Mouse (Mus musculus): ENCODE results near the gene Fer1l5.

The Fer1l5 gene

GRCm38 (mm10) chr1:36371934-36372845, at the start of gene Fer1l5:
Fer1l5 (plus strand) TSS chr1:36372291.
- TF ChIP-seq GATA4 (IDR thresholded peaks at IDR 0.05; ENCODE audit: insufficient replicate concordance, low read length), result no peak

- no peak for TF ChIP-seq GATA4 (IDR thresholded peaks at IDR 0.05; ENCODE audit: insufficient replicate concordance, low read length)
These were observed 49.0 kb upstream of the Fer1l5 start for GRCm38 (mm10) chr1:36323076-36323475.

- no peak for TF ChIP-seq GATA4 (IDR thresholded peaks at IDR 0.05; ENCODE audit: insufficient replicate concordance, low read length)
These were observed 48.2 kb upstream of the Fer1l5 start for GRCm38 (mm10) chr1:36323746-36324448.

- no peak for TF ChIP-seq GATA4 (IDR thresholded peaks at IDR 0.05; ENCODE audit: insufficient replicate concordance, low read length)
These were observed 46.2 kb upstream of the Fer1l5 start for GRCm38 (mm10) chr1:36325900-36326321.

- no peak for TF ChIP-seq GATA4 (IDR thresholded peaks at IDR 0.05; ENCODE audit: insufficient replicate concordance, low read length)
These were observed 45.3 kb upstream of the Fer1l5 start for GRCm38 (mm10) chr1:36326815-36327214.

- no peak for TF ChIP-seq GATA4 (IDR thresholded peaks at IDR 0.05; ENCODE audit: insufficient replicate concordance, low read length)
These were observed 40.3 kb upstream of the Fer1l5 start for GRCm38 (mm10) chr1:36331743-36332142.

GRCm38 (mm10) chr1:36332955-36333887, 38.9 kb upstream of the Fer1l5 start:
- no peak for TF ChIP-seq GATA4 (IDR thresholded peaks at IDR 0.05; ENCODE audit: insufficient replicate concordance, low read length)

GRCm38 (mm10) chr1:36342547-36342946, 29.5 kb upstream of the Fer1l5 start:
- TF ChIP-seq GATA4 (IDR thresholded peaks at IDR 0.05; ENCODE audit: insufficient replicate concordance, low read length), result no peak

GRCm38 (mm10) chr1:36352351-36352750, 19.7 kb upstream of the Fer1l5 start:
- TF ChIP-seq GATA4 (IDR thresholded peaks at IDR 0.05; ENCODE audit: insufficient replicate concordance, low read length), result no peak

- 0 out of 2 replicates have a peak, but pooled peaks have one; percentile 17 for TF ChIP-seq GATA4 (IDR thresholded peaks at IDR 0.05; ENCODE audit: insufficient replicate concordance, low read length)
These were observed 15.0 kb upstream of the Fer1l5 start for GRCm38 (mm10) chr1:36356955-36357695.

GRCm38 (mm10) chr1:36367698-36368097, 4.4 kb upstream of the Fer1l5 start:
- TF ChIP-seq GATA4 (IDR thresholded peaks at IDR 0.05; ENCODE audit: insufficient replicate concordance, low read length), result no peak

- no peak for TF ChIP-seq GATA4 (IDR thresholded peaks at IDR 0.05; ENCODE audit: insufficient replicate concordance, low read length)
These were observed 3.8 kb upstream of the Fer1l5 start for GRCm38 (mm10) chr1:36368112-36368968.

- TF ChIP-seq GATA4 (IDR thresholded peaks at IDR 0.05; ENCODE audit: insufficient replicate concordance, low read length), result peak; percentile 66; the same call in 1 of the 2 replicates
These were observed 3.0 kb upstream of the Fer1l5 start, which contains the start of gene Kansl3 for GRCm38 (mm10) chr1:36368969-36369645. Kansl3 (minus strand) TSS chr1:36369181.

Data from liver, adult (tissue).